Mouse (Mus musculus): Measurements from ENCODE around the gene Numbl.

Numbl gene

DNA sequence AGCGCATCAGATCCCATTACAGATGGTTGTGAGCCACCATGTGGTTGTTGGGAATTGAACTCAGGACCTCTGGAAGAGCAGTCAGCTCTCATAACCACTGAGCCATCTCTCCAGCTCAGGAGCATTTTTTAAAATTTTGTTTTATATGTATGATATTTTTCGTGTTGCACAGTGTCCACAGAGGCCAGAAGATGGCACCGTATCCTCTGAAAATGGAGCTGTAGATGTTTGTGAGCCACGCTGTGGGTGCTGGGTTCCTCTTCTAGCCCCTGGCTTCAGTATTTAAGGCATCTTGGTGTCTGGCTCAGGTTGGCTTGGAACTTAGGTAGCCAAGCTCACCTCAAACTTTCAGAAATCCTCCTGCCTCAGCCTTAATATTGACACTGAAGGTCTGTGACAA lies 38.3 kb downstream of the Numbl start:
- DNase-seq (ENCODE audit: low spot score in 2 of 2), result no peak

DNA sequence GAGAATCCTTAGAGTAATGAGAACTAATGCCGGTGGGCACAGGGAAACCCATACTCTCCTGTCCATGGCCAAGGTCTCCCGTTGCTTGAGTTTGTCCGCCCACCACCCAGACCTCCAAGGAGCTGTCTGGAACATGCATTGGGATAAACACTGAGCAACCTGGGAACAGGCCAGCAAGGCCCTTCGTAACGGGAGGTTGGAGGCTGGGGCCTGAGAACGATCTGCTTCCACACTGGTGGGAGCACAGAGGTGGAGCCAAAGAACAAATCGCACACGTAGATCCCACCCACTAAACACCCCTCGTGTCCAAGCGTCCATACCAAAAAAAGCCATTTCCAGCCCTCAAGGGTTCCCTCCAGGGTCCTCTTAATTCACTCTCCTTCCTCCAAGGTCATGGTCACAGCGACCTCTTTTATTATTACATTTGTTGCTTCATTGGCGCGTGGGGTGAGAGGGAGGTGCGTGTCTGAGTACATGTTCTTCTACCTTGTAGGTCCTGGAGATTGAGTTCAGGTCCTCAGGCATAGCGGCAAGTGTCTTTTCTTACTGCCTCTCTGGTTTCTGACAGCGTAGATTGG lies 39.9 kb downstream of the Numbl start:
- no peak for DNase-seq (ENCODE audit: low spot score in 2 of 2)

DNA sequence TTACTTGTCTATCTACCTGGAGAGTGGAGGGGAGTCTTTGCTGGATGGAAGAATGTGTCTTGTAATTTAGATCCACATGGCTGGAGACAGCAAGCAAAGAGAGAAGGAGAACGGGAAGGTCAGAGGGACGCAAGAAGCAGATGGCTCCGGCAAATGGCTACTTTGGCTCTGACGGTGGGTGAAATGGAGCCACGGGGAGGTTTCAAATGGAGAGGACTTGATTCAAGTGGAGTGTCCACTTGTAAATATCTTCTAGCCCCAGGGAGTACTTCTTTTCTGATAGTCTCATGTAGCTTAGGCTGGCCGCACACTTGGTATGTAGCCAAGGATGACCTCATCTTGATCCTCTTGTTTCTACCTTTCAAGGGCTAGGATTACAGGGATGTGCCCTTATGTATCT lies 40.6 kb downstream of the Numbl start:
- DNase-seq (ENCODE audit: low spot score in 2 of 2), result no peak

DNA sequence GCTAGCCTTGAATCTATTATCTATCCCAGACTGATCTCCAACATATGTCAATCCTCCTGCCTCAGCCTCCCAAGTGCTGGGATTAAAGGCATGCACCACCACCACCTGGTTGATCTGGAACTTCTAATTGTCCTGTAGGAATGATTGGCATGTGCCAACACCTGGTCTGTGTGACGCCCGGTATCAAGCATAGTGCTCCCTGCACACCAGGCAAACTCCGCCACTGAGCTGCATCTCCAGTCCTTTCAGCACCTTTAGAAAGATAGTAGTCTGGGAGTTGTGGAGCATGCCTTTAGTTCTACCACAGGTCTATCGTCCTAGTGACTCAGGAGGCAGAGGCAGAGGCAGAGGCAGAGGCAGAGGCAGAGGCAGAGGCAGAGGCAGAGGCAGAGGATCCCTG lies 42.1 kb downstream of the Numbl start:
- no peak for DNase-seq (ENCODE audit: low spot score in 2 of 2)

DNA sequence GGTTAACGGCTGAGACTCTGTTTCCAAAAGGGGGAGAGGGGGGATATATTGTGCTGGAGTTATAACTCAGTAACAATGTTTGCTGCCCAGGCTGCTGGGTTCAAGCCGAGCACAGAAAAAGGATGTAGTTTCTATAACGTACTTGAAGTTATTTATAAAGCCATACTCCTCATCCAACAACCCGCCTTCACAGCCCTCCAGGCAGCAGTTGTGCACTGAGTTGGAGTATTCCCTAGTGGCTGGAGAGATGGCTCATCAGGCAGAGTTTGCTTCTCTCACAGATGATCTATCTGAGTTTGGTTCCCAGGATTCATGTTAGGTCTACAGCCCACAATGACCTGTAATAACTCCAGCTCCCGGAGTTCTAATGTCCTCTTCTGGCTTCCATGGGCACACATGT lies 42.6 kb downstream of the Numbl start:
- no peak for DNase-seq (ENCODE audit: low spot score in 2 of 2)

DNA sequence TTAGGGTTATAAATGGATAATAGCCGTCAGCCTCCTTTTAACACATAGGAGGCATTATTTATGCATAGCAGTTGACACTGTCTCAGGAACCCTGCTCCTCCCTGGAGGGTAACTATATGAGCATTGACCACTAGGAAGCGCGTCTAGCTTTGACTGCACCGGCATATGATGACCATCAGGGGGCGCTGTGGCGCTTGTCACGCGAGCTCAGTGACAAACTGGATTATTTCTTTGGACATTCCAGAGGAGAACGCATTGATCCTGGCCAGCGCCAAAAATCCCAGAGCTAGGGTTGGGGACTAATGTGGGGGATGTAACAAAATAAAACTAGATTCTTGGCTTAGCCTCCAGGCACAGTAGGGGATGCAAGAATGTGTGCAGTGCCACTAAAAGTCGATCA lies 43.9 kb downstream of the Numbl start:
- DNase-seq (ENCODE audit: low spot score in 2 of 2), result peak in 1 of 2 experiments; percentile 37

DNA sequence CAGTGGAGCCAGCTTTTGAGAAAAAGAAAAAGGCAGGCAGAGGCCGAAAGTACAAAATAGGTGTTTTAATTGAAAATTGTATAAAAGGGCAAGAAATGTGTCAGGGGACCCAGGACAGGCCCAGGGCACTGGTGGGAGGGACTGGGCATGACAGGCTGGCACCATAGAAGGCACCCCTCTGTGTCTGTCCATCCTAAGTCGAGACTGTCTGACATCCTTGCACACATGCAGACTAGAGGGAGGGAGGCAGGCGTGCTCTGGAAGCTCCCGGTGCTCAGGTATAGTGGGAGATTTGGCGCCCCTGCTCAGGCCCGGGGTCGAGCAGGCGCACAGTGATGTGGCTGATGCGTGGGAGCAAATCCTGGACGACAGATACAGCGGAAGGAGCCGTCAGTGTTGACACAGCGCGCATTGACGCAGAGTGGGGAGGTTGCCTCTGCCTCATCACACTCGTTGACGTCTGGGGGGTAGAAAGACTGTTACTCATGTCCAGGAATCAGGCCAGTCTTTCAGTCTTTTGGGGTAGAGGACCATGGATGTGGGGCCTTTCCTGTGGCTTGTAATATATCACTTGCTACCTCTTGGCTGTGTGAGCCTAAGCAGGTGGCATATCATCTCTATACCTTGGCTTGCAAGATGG lies 47.0 kb downstream of the Numbl start:
- DNase-seq (ENCODE audit: low spot score in 2 of 2), result no peak

DNA sequence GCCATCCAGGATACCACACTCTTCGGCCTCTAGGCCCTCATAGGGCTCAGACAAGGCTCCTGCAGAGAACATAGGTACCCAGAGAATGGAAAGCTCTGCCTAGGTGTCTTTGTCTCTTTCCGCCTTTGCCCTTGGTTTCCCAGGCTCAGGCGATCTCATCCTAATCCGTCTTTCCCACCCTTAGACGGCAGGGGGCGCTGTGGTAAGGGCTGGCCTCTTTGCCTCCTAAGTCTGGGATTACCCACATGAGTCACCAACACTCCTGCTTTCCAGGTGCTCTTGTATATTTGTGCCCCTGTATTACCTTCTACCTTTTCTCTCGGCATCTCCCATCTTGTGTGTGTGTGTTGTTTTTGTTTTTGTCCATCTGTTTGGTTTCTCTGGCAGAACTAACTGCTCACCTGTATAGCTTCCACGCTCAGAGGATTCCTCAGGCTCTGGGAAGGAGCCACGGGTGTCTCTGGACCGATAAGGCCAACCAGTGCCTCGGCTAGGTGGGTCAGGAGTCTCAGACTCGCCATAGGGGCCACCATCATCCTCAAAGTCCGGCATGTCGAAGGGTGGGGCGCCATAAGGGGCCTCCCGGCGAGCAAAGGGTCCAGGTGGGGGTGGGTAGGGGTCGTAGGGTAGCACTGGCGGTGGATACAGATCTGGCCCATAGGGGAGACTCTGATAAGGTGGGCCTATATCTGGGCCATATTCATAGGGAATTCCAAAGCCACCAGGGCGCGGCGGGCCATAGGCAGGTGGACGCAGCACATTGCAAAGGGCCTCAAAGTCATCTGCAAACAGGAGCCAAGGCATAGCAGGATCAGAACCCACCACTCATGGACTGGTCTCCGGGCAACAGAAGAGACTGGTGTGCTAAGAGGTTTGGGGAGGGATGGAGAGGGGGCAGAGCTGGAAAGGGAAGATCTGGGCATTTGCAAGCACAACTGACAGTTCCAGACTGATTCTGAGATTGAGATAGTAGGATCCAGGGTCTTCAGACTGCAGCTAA lies 48.2 kb downstream of the Numbl start:
- DNase-seq (ENCODE audit: low spot score in 2 of 2), result no peak

DNA sequence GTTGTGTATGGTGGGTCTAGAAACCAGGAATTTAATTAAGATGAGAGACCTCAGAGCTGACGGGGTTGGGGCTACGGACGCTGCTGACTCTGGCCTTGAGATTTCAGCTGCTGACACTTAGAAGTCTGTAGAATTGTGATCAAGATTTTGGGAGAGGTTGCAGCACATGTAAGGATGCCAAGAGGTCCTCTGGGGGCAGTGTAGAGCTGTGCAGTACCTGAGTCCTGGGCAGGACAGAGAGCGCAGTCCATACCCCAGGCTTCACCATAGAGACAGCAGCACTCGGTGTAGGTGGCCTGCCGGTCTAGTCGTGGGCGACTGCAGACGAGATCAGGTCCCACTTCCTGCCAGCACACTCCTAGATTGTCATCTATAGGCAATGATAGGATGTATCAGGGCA lies 49.3 kb downstream of the Numbl start:
- no peak for DNase-seq (ENCODE audit: low spot score in 2 of 2)

DNA sequence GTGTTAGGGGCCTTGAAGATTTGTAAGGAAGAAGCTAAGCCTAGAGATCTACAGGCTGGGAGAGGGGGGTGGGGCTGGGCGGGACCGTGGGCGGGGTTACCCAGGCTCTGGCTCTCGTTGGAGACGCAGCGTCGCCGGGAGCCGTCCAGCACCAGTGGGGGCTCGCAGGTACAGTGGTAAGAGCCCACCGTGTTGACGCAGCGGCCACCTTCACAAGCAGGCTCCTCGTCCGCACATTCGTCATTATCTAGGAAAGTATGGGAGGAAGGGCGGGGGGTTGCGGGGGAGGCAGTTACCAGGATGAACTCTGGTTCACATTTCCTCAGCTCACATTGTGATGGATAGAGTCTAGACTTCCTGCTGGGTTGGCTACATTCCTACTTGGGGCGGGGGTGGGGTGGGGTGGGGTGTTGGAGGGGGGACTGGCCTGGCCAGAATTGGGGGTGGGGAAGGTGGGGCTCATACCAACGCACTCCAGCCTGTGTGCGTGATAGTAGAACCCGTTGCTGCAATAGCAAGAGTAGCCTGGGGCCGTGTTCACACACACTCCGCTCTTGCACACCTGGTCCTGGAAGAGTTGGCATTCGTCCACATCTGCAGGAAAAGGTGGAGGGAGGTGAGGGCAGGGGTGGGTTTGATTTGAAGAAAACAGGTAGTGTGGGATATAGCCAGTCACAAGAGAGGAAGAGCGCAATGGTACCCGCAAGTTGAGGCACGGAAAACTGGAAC lies 50.8 kb downstream of the Numbl start:
- no peak for DNase-seq (ENCODE audit: low spot score in 2 of 2)

DNA sequence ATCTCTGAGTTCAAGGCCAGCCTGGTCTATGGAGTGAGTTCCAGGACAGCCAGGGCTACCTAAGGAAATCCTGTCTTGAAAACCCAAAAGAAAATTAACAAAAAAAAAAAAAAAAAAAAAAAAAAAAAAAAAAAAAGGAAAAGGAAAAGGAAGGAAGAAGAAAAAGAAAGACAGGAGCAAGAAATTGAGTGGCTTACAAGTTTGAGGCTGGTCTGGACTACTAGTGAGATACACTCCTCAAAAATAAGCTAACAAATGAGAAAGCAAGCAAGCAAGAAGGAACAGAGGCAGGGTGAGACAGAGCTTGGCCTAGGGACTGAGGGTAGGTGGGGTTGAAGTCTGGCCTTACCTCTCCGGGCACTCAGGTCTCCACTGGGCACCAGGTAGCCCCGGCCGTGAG lies 51.6 kb downstream of the Numbl start:
- DNase-seq (ENCODE audit: low spot score in 2 of 2), result no peak

DNA sequence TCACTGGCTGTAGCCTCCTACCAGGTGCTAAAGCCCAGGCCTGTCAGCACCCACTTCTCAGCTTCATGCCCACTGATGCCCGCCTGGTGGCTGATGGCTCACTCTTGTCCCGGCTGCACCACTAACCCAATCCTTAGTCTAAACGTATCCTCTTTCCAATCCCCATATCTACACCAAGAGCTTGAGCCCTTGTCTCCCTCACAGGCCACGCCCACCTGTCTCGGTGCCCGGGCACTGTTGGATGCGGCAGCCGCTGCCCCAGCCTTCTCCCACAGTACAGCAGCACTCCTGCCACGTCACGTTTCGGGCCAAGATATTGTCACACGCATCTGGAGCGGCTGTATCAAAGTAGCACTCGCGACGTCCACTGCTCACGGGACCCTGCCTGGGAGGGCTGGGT lies 52.1 kb downstream of the Numbl start:
- no peak for DNase-seq (ENCODE audit: low spot score in 2 of 2)

DNA sequence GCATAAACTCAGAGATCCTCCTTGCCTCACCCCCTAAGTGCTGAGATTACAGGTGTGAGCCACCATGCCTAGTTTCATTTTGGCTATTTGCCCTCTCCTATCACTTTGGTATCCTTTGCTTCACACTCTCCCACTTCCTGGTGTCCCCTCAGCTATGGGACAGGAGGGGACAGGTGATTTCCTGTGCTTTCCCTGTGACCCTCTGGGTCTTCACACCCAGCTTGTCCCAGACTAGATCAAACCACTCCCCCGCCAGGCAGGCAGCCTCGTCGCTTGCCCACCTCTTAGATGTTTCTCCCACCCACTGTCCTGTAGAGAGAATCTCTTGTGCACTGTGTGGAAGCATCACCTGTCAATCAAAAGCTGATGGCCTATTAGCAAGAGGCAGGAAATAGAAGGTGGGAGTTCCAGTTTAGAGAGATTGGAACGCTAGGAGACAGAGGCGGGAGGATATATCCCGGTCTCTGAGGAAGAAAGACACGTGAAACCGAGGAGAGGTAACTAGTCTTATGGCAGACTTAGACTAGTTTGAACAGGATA lies 52.8 kb downstream of the Numbl start:
- no peak for DNase-seq (ENCODE audit: low spot score in 2 of 2)

DNA sequence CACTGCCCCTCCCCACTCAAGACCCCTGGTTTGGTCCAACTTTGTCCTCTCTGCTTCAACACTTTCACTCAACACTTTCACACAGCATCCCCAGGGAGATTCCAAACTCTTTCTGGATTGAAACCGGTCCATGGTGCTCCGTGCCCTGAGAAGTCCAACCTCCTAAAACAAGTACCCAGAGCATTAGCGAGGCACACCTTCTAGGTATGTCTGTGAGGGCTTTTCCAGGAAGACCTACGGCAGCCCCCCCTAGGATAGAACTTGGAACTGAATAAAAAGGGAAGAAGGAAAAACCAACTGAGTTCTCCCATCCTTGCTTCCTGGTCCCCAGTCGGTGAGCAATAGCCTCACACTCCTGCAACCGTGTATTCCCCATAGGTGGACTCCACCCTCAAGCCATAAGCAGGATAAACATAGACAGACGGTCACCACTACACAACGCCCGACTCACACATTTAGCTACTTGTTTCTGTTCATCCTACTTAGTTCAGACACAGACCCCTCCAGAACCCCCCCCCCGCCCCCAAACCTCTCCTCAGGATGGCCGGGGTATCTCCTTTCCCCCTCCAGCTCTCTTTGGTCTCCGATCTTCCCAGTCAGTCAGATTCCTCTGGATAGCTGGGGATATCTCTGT lies 53.5 kb downstream of the Numbl start:
- no peak for DNase-seq (ENCODE audit: low spot score in 2 of 2)

DNA sequence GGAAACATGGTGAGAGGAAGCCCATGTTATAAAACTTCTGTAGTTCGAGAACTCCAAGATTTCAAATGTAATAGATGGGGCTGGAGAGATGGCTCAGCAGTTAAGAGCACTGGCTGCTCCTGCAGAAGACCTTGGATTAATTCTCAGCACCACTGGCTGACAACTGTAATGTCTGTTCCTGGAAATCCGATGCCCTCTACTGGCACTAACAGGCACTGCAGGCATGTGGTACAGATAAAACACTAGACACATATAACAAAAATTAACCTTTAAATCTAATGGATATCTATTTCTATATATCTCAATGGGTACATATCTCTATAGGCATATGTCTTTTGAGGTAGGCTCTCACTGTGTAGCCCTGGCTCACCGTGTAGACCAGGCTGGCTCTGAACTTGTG lies 56.2 kb downstream of the Numbl start:
- DNase-seq (ENCODE audit: low spot score in 2 of 2), result no peak

DNA sequence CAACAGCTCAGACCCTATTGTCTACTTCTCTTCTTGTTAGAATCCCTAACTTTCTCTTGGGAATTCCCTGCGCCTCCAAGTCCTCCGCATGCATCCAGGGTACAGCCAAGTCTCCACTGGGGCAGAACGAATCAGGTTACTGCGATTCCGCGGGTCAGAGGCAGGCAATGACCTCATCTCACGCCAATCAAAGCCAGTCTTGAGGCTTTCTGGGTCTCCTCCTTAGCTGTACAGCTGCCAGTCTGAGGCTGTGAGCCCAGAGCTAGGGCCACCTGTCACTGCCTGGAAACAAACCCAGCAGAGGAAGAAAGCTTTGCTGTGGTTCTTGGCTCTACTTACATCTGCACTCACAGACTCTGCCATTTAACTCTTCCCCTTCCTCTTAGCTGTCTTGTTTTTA lies 57.7 kb downstream of the Numbl start:
- DNase-seq (ENCODE audit: low spot score in 2 of 2), result no peak

DNA sequence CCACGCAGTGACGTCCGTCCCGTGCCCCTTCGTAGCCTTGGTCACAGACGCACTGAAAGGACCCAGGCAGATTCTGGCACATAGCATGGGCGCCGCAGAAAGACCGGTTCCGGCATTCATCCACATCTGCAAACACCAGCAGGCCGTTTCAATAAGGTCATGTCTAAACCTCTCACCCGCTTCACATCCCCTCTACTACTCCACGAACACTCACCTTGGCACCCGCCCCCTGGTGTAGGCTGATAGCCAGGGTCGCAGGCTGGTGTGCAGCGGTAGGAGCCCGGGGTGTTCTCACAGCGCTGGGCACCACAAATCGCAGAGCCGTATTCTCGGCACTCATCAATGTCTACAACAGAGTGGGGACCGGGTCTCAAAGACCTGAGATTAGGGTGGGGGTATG lies 61.2 kb downstream of the Numbl start:
- no peak for DNase-seq (ENCODE audit: low spot score in 2 of 2)

DNA sequence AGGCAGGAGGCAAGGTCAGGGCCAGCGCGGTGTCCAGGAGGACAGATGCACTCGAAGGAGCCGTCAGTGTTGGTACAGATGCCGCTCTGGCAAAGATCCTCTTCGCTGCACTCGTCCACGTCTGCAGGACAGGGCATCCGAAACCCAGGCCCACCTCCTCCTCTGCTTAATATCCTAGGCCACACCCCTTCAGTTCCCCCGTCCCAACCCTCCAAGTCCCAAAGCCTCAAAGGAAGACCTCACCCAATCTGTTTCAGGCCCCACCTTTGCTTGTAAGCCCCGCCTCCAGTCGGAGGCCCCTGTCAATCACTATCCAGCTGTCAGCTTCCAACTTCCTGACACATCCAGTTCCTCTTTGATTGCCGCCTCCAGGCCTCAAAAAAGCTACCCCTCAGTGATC lies 64.1 kb downstream of the Numbl start:
- no peak for DNase-seq (ENCODE audit: low spot score in 2 of 2)

DNA sequence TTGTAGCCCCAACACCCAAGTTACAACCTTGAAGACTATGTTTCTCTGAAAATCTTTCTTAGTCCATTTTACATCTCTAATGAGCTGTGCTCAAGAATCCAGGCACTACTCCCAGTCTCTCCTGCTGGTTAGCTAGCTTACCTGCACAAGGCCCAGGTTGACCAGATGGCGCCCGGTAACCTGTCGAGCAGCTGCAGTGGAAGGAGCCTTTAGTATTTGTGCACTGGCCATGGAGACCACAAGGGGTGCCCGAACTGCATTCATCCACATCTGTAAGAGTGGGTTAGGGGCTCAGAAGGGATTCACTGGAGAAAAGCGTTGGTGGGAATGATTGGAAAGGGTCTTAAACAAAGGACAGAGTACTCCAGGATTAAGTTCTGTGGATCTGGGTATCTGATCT lies 64.8 kb downstream of the Numbl start:
- DNase-seq (ENCODE audit: low spot score in 2 of 2), result no peak

DNA sequence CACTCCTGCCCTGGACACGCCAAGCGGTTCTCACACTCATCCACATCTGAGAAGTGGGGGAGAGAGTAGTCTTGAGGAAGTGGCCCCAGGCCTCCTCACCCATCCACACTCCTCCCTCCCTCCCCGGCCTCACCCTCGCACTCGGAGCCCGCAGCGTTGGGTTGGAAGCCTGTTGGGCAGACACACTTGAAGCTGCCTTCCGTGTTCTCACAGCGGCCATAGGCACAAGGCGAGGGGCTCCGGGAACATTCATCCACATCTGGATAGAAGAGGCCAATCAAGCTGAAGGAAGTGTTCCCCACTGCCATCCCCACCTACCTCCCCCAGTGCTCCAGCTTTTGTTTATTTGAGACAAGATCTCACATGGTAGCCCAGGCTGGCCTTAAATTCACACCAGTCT lies 65.9 kb downstream of the Numbl start:
- DNase-seq (ENCODE audit: low spot score in 2 of 2), result no peak

DNA sequence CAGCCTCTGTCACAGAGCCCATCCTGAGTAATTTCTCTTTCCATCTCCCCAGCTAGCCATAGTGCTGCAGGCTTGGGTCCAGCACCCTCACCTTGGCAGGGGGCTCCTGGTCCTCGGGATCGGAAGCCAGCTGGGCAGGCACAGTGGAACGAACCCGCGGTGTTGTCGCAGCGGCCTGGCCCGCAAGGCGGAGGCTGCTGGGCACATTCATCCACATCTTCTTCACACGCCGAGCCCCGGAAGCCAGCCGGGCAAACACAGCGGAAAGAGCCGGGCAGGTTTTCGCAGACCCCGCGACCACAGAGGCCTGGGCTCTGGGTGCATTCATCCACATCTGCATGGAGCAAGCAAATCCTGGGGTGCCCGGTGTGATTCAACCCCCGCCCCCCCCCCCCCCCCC lies 66.7 kb downstream of the Numbl start:
- DNase-seq (ENCODE audit: low spot score in 2 of 2), result no peak

DNA sequence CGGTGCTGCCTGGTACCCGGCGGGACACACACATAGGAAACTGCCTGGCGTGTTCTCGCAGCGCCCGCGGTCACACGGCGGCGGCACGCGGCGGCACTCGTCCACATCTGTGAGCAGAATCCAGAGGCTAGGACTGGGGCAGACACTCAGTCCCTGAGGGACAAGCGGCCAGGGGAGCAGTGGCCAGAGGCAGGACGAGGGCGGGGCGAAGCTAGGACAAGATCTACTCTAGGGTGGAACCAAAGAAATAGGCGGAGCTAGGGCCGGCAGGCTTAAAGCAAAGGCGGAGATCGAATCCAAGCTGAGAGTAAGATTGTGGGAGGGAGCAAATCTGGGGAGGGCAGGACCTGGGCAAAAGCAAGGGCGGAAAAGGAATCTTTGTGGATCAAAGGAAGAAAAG lies 67.5 kb downstream of the Numbl start:
- DNase-seq (ENCODE audit: low spot score in 2 of 2), result no peak
